In the genomic region with DNA sequence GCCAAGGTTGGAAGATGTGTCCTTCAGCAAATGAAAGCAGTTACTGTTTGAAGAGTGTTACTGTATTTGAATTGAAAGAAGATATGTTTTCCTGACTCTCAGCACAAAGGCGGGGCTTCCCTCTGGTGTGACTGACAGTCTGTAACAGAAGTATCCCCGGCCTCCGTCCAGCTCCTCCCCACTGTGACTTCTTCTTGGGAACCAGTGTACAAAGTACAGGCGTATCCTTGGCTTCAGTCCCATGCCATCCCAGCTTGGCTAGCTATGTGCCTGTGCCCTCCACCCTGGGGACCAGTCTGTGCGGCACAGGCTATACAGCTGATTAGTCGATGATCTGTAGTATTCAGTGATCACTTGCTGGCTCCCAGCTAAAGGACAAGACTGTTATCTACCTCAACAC, we compare ENCODE assay signal across 19 mouse cellular contexts.
DNase-seq lines count a peak whose midpoint lies in the region; ATAC-seq and TF ChIP-seq lines count a peak whose summit lies in the region.
"Had no signal": no experiment of that assay in that cellular context is flagged by ENCODE, and none has a peak within 500 bp of the region (broad histone marks: within the 10 kb centered on the region; RNA-seq: fewer than 3 reads in every experiment).

No protein-coding gene starts in this region.

- no peak for DNase-seq in cerebellum, adult 9-10 months
- peak; percentile 3 for DNase-seq in brain, embryonic 14.5 days (ENCODE audit: low read depth)
- DNase-seq in kidney, postnatal 25 days: peak; percentile 83 to 84
- no peak for DNase-seq in urinary bladder, adult 2 months (ENCODE audit: low spot score)
- no peak for DNase-seq in frontal cortex, postnatal 25 days (ENCODE audit: low spot score in 2 of 2)
- DNase-seq: adrenal gland, adult 8-10 months; heart, postnatal 14 days; right cerebral cortex, postnatal 4 days; thymus, postnatal 4 days had no signal

- no peak for TF ChIP-seq CTCF in brain, embryonic 14.5 days (IDR thresholded peaks at IDR 0.05; ENCODE audit: borderline replicate concordance, extremely low read depth, insufficient read depth, insufficient read length)

- no peaks in the 10 kb centered on the region for H3K4me1 ChIP-seq in hindbrain, embryonic 15.5 days (replicated peaks)
- H3K4me1 ChIP-seq in hindbrain, embryonic 12.5 days: no peaks in the 10 kb centered on the region
- H3K4me1 ChIP-seq: limb, embryonic 13.5 days; midbrain, embryonic 13.5 days had no signal

- H3K9me3 ChIP-seq in hindbrain, embryonic 15.5 days: no peaks in the 10 kb centered on the region
- H3K9me3 ChIP-seq in hindbrain, embryonic 12.5 days (replicated peaks): no peaks in the 10 kb centered on the region
- H3K9me3 ChIP-seq: embryonic facial prominence, embryonic 12.5 days; heart, embryonic 10.5 days; limb, embryonic 13.5 days; midbrain, embryonic 13.5 days had no signal

- H3K4me3 ChIP-seq in hindbrain, embryonic 15.5 days: no peak overlapping the region
- H3K4me3 ChIP-seq in hindbrain, embryonic 12.5 days: no peak overlapping the region
- H3K4me3 ChIP-seq: embryonic facial prominence, embryonic 12.5 days; heart, embryonic 10.5 days; layer of hippocampus, adult 2 months; limb, embryonic 13.5 days; midbrain, embryonic 13.5 days had no signal

- no peak overlapping the region for H3K4me2 ChIP-seq in hindbrain, embryonic 15.5 days
- no peak overlapping the region for H3K4me2 ChIP-seq in hindbrain, embryonic 12.5 days (replicated peaks)
- H3K4me2 ChIP-seq: embryonic facial prominence, embryonic 12.5 days; limb, embryonic 13.5 days; midbrain, embryonic 13.5 days had no signal

- ATAC-seq in cerebellum, adult (ENCODE audit: insufficient number of reproducible peaks, low FRiP score, low TSS enrichment): peak; percentile 39; the same call in 1 of the 2 replicates
- ATAC-seq in hindbrain, embryonic 15.5 days (ENCODE audit: low FRiP score, low read depth): 0 out of 2 replicates have a peak, but pooled peaks have one; percentile 48
- ATAC-seq in hindbrain, embryonic 12.5 days (ENCODE audit: low FRiP score): no peak
- ATAC-seq: midbrain, embryonic 13.5 days had no signal

- no peaks in the 10 kb centered on the region for H3K36me3 ChIP-seq in hindbrain, embryonic 15.5 days
- no peaks in the 10 kb centered on the region for H3K36me3 ChIP-seq in hindbrain, embryonic 12.5 days
- H3K36me3 ChIP-seq: embryonic facial prominence, embryonic 12.5 days; heart, embryonic 10.5 days; limb, embryonic 13.5 days; midbrain, embryonic 13.5 days had no signal

- no peak overlapping the region for H3K9ac ChIP-seq in hindbrain, embryonic 15.5 days
- H3K9ac ChIP-seq in hindbrain, embryonic 12.5 days: no peak overlapping the region
- H3K9ac ChIP-seq: embryonic facial prominence, embryonic 12.5 days; limb, embryonic 13.5 days; liver, embryonic 14.5 days; midbrain, embryonic 13.5 days had no signal

- no peak overlapping the region for H3K27ac ChIP-seq in hindbrain, embryonic 15.5 days (replicated peaks)
- H3K27ac ChIP-seq in hindbrain, embryonic 12.5 days: no peak overlapping the region
- H3K27ac ChIP-seq: embryonic facial prominence, embryonic 12.5 days; heart, embryonic 10.5 days; layer of hippocampus, adult 2 months; limb, embryonic 13.5 days; liver, embryonic 14.5 days; midbrain, embryonic 13.5 days had no signal

- WGBS in hindbrain, embryonic 15.5 days: 63% methylated on average over 6 of the region's 6 CpGs
- WGBS in hindbrain, embryonic 12.5 days: 80% methylated on average over 6 of the region's 6 CpGs

- no peak for TF ChIP-seq POLR2A in brain, embryonic 14.5 days (IDR thresholded peaks at IDR 0.05; ENCODE audit: borderline replicate concordance, extremely low read depth, insufficient read depth, insufficient read length, poor library complexity, severe bottlenecking)

- no peaks in the 10 kb centered on the region for H3K27me3 ChIP-seq in hindbrain, embryonic 15.5 days
- no peaks in the 10 kb centered on the region for H3K27me3 ChIP-seq in hindbrain, embryonic 12.5 days
- H3K27me3 ChIP-seq: CH12.LX; embryonic facial prominence, embryonic 12.5 days; limb, embryonic 13.5 days; midbrain, embryonic 13.5 days had no signal

Comparison
In these comparisons a context has a peak if more than half of its experiments do, and no peak if none do; other contexts are left out.
1. DNase-seq: peak in brain, embryonic 14.5 days (single experiment) and kidney, postnatal 25 days (2 of 2); none in cerebellum, adult 9-10 months (single experiment), urinary bladder, adult 2 months (single experiment) and frontal cortex, postnatal 25 days (0 of 2).